Mouse (Mus musculus) brain, embryonic 14.5 days (tissue): ENCODE results near the gene Mfap1b. TPM values are rescaled to one million over a fixed set of nuclear protein-coding genes. Genes with fewer than 3 reads are reported as not detected.

ENCODE experiments used
- DNase-seq: peaks from one replicate; pipeline ENCODE4 v3.0.0-alpha.2; 2011; ENCODE audit warnings: low read depth
- CTCF ChIP-seq: fragments of 200-500 bp; IDR thresholded peaks from 2 replicates; pipeline ENCODE4 v1.5.1; 2012; ENCODE audit warnings: inconsistent platforms, mild to moderate bottlenecking, moderate library complexity, borderline replicate concordance; ENCODE audit not compliant: insufficient read depth, insufficient read length; ENCODE audit errors: extremely low read depth
- POLR2A ChIP-seq: fragments of 200-500 bp; IDR thresholded peaks from 2 replicates; pipeline ENCODE4 v1.6.1; 2012; ENCODE audit warnings: mild to moderate bottlenecking, inconsistent platforms, borderline replicate concordance; ENCODE audit not compliant: poor library complexity, insufficient read depth, insufficient read length, severe bottlenecking; ENCODE audit errors: extremely low read depth
- polyA plus RNA-seq: library from polyadenylated mRNA; depleted of rRNA; stranded (reverse); fragments of >200 nt; gene quantifications from 2 replicates; pipeline ENCODE4 v1.2.3, GENCODE M21; 2012; rRNA removed

Mfap1b gene
- polyA plus RNA-seq, 1 experiment: 28.0 TPM

GRCm38 (mm10) chr2:121439746-121440145, 34.1 kb downstream of the Mfap1b start:
- TF ChIP-seq CTCF (no peak), POLR2A (no peak)
- DNase-seq: no peak

DNA sequence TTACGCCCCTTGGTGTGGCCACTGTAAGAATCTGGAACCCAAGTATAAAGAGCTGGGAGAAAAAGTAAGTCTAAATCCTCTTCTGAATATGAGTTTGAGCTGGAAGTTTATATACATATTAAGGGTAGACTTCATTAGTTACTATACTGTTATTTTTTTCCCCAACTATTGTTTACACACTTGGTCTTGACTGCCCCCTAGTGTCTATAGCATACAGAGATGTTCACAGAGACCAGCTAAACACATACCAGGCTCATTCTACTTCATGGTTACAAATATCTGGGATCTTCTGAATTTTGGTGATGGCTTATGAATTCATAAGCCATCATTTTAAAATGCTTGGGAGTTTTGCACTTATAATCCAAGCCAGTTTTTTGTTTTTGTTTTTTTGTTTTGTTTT, 39.0 kb downstream of the Mfap1b start:
- peak; percentile 42 for DNase-seq
- TF ChIP-seq CTCF (no peak), POLR2A (no peak)

DNA sequence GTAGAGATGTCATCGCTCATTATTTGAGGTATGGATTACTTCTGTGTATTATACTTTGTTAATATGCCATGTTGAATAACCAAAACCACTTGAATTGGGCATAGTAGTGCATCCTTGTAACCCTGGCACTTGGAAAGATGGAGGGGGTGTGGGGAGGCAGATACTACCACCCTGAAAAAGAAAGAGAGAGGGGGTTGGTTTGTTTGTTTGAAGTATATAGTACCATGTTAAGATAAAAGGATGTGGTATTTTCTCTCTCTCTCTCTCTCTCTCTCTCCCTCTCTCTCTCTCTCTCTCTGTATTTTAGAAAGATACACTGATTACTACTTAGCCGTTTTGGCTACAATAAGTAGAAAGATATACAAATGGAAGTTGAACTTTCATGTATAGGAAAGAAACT, 48.0 kb downstream of the Mfap1b start:
- TF ChIP-seq CTCF (no peak), POLR2A (no peak)
- DNase-seq: no peak

DNA sequence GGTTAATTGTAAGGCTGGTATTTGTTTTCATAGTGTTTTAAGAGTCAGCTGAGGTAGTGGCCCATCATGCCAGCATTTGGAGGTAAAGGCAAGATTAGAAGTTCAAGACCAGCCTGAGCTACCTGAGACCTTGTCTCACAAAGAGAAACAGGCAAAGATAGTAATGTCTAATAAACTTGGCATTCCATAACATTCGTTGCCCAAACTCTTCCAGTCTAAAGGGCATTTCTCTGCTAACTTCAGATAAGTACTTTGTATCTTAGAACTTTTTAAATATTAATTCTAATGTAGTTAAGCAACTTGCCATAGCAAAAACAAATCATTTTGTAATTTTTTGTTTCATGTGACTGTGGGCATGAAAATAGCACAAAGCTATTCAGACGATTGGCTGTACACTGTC, 50.7 kb downstream of the Mfap1b start:
- DNase-seq: no peak
- TF ChIP-seq POLR2A (no peak), CTCF (no peak)

DNA sequence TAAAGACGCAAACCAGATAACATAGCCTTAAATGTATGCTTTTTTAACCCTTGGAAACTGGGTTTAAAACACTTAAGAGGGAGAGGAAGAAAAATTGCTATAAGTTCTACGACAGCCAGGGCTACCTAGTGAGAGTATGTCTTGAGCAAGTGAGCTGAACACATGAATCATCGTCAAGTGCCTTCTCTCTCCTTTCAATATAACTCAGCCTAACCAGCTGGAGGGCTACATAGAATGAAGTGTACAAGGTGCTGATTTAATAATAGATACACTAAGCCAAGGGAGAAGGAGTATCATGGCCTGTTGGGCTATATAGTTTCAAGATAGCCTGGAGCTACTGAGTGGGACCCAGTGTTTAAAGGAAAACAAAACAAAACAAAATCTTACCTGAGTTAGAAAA, 55.4 kb downstream of the Mfap1b start:
- TF ChIP-seq POLR2A (no peak), CTCF (no peak)
- no peak for DNase-seq

GRCm38 (mm10) chr2:121416356-121416755, 57.5 kb downstream of the Mfap1b start:
- DNase-seq: no peak
- TF ChIP-seq CTCF (no peak), POLR2A (no peak)

DNA sequence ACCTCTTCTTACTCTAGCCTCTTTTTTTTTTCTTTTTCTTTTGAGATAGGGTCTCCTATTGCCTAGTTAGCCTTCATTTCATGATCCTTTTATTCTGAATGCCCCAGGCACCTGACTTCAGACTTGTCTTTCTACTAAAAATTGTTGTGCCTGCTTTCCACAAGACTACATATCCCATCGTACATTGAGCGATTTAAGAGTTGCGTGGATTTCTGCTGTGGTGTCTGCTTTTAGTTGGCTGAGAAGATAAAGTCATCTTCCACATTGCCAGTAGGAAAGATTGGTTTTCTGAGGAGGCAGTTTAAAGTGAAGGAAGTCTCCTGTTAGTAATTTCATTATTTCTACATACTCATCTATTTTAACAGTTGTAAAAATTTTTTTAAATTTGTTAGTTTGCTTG, 58.3 kb downstream of the Mfap1b start:
- TF ChIP-seq POLR2A: no peak
- no peak for TF ChIP-seq CTCF
- DNase-seq: no peak

- no peak for DNase-seq
- TF ChIP-seq POLR2A (no peak), CTCF (no peak)
These were observed 58.8 kb downstream of the Mfap1b start for GRCm38 (mm10) chr2:121415103-121415502.

GRCm38 (mm10) chr2:121414139-121414685, 59.7 kb downstream of the Mfap1b start:
- peak; percentile 55 for DNase-seq
- TF ChIP-seq CTCF (no peak), POLR2A (no peak)

- peak; percentile 99 for DNase-seq
- 0 out of 2 replicates have a peak, but pooled peaks have one; percentile 11 for TF ChIP-seq CTCF
- peak; percentile 95 for TF ChIP-seq POLR2A
These were observed 60.4 kb downstream of the Mfap1b start, which contains the start of the genes Pdia3 and Catsper2 for GRCm38 (mm10) chr2:121413387-121414042. Pdia3 (plus strand) TSS chr2:121413775. Catsper2 (minus strand) TSS chr2:121413792.

DNA sequence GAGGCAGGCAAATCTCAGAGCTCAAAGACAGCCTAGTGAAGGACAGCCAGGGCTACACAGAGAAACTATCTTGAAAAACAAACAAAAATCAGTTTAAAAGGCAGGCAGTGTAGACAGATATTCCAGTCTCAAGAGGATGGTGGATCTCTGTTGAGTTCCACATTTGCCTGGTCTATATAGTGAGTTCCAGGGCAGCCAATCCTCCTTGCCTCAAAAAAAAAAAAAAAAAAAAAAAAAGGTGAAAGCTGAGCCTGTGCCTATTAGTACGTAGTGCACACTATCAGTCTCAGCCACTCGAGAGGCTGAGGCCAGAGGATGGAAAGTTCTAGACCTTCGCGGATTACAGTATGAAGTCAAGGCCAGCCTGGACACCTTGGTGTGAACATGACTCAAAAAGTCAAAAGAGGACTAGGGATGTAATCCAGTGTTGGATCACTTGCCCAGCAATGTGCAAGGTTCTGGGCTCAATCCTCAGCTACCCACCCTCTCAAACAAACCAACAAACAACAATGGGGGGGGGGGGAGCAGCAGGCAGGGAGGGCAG, 61.0 kb downstream of the Mfap1b start:
- DNase-seq: no peak
- no peak for TF ChIP-seq POLR2A
- no peak for TF ChIP-seq CTCF

Other genes starting within 250 kb of the Mfap1b start
- gene Trp53bp1, start 202.7 kb downstream of the Mfap1b start, polyA plus RNA-seq: 142 and 175 TPM in 2 replicates
- gene Map1a, start 184.5 kb downstream of the Mfap1b start, polyA plus RNA-seq: 13.7 and 23.4 TPM in 2 replicates
- 22.1 and 25.8 TPM in 2 replicates for gene Ppip5k1, start 118.7 kb downstream of the Mfap1b start, polyA plus RNA-seq
- gene Ckmt1, start 116.4 kb downstream of the Mfap1b start, polyA plus RNA-seq: 39.0 and 49.9 TPM in 2 replicates
- 0.04 TPM in 1 of 2 replicates, not detected in the other for gene Strc, start 86.9 kb downstream of the Mfap1b start, polyA plus RNA-seq
- gene Pdia3, start 60.3 kb downstream of the Mfap1b start, polyA plus RNA-seq: 168 and 174 TPM in 2 replicates
- gene Catsper2, start 60.3 kb downstream of the Mfap1b start, polyA plus RNA-seq: 6.6 and 6.8 TPM in 2 replicates
- gene Ell3, start 29.8 kb downstream of the Mfap1b start, polyA plus RNA-seq: 0.25 and 0.26 TPM in 2 replicates
- 296 and 465 TPM in 2 replicates for gene Serf2, start 24.9 kb downstream of the Mfap1b start, polyA plus RNA-seq
- 31.6 and 32.1 TPM in 2 replicates for gene Hypk, start 20.8 kb downstream of the Mfap1b start, polyA plus RNA-seq
- 4.8 and 7.9 TPM in 2 replicates for gene Serinc4, start 17.3 kb downstream of the Mfap1b start, polyA plus RNA-seq
- gene Mfap1a, start 32.6 kb upstream of the Mfap1b start, polyA plus RNA-seq: 10.8 and 18.4 TPM in 2 replicates
- gene Wdr76, start 32.7 kb upstream of the Mfap1b start, polyA plus RNA-seq: 7.7 and 10.6 TPM in 2 replicates